Mouse (Mus musculus): ENCODE results near the gene Mier2.

Gene Mier2

DNA sequence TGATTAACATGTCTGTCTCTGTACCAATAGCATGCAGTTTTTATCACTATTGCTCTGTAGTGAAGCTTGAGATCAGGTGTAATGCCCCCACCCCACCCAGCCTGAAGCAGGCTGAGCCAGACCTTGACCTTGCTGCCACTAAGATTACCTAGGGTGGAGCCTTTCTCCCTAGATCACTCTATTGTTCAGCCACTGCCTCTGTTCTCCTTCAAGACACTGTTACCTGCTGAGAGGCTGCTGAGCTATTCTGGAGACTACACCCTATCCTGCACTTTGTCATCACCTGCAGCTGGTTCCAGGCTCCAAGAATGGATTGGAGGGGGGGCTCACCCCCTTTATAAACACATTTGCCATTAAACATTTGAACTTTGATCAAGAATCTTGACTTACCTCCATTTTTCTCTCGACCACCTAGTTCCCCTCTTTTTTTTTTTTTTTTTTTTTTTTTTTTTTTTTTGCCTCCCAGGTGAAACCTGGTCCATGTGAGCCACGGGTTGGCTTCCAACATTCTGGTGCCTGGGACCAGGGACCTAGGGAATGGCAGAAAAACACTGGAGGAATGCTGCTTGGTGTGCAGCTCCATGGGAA is 58.2 kb downstream of the Mier2 start:
- DNase-seq (ENCODE audit: low spot score), result no peak

DNA sequence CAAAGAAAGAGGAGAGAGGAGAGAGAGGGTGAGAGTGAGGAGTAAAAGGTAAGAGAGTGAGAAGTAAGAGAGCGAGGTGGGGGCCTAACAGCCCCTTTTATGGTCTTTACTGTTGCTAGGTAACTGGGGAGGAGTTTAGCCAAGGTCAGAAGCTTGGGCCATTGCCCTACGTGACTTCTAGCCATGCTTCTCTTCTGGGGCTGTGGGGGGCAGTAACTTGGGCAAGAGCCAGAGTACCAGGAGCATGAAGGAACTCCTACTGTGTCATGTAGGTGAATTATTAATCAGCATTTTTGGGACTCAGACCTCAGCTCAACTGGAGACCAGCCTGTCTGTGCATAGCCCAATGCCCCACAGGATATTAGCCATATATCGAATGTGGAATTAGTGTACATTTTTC is 59.1 kb downstream of the Mier2 start:
- DNase-seq (ENCODE audit: low spot score), result no peak

All from yolk sac, embryonic 10.5 days (tissue).